Mouse (Mus musculus) brain, embryonic 14.5 days (tissue): ENCODE measurements at regions not wholly inside any gene's neighbourhood (a gene's known extent, or its start where the extent isn't known, plus 50 kb on each side); places are given as distances from the start of the nearest gene placed in this dataset.

Source experiments
- CTCF ChIP-seq: fragments of 200-500 bp; IDR thresholded peaks from 2 replicates; pipeline ENCODE4 v1.5.1; 2012; ENCODE audit warnings: inconsistent platforms, mild to moderate bottlenecking, moderate library complexity, borderline replicate concordance; ENCODE audit not compliant: insufficient read depth, insufficient read length; ENCODE audit errors: extremely low read depth
- POLR2A ChIP-seq: fragments of 200-500 bp; IDR thresholded peaks from 2 replicates; pipeline ENCODE4 v1.6.1; 2012; ENCODE audit warnings: mild to moderate bottlenecking, inconsistent platforms, borderline replicate concordance; ENCODE audit not compliant: poor library complexity, insufficient read depth, insufficient read length, severe bottlenecking; ENCODE audit errors: extremely low read depth

- TF ChIP-seq CTCF, result no peak
- no peak for TF ChIP-seq POLR2A
Observed at GRCm38 (mm10) chr15:62186548-62186947, 1263.7 kb upstream of the A1bg start.
